Mouse (Mus musculus) cerebellum, postnatal 25 days (tissue): Measurements from ENCODE around the gene Ercc4.
"Not testable (repeated sequence)": the region's sequence is repeated elsewhere in the genome, so short reads cannot be mapped to it uniquely, and the experiment has no call there.

ENCODE experiments used
- DNase-seq, 2 experiments: peaks; one replicate each; pipeline ENCODE4 v3.0.0; 2021; ENCODE audit warnings: mixed read lengths in 2 of 2

The Ercc4 gene

GRCm38 (mm10) chr16:13109156-13109989 is at the start of gene Ercc4:
Gene Ercc4 (plus strand): TSS chr16:13109684.
- DNase-seq: peak; percentile 99 to 100

- DNase-seq: no peak
Observed at GRCm38 (mm10) chr16:13061113-13061512, 48.4 kb upstream of the Ercc4 start.

DNA sequence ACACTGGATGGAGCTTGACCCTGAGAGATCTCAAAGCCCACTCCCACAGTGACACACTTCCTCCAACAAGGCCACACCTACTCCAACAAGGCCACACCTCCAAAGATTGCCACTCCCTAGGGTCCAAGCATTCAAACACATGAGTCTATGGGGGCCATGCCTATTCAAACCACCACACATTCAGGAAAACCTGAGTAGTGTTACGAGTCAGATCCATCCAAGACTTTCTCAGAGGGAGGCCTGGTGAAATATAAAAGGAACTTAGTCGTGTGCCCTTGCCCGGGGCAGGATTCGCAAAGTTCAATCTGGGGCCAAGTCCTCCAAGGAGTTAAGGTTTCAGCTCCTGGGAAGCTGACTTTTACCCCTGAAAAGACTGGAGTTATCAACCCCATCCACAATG is 35.3 kb upstream of the Ercc4 start:
- no peak for DNase-seq

GRCm38 (mm10) chr16:13080161-13080560 is 29.3 kb upstream of the Ercc4 start:
- DNase-seq: no peak

DNA sequence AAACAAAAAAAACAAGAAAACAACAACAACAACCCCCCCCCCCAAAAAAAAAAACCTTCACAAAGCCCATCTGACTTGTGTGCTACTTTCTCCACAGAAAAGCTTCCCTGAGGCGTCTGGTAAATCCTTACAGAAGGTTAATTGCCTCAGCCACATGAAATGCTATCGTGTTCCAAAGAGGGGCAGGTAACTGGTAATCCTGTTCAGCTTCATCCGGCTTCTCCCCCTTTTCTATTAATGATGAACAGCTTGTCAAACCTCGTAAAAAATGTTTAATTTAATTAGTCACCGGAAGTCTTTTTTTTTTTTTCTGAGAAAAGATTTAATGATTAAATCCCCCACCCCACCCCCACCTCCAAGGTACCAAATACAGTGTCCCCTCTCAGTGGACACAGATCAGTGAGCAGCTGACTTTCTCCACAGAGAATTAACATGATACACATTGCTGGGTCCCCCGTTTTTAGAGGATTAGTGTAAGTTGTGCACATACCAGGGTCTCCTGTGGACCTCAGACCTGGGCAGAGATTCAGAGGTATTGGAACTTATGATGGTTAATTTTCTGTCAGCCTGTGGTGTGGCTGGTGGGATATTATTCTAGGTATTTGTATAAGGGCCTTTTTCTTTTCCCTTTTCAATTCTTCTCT is 26.2 kb upstream of the Ercc4 start:
- DNase-seq: no peak

- no peak for DNase-seq
Observed at GRCm38 (mm10) chr16:13108356-13108755, 1.1 kb upstream of the Ercc4 start.

- no peak for DNase-seq
Observed at GRCm38 (mm10) chr16:13109990-13110595, 609 bp downstream of the Ercc4 start.

- DNase-seq: no peak
Observed at GRCm38 (mm10) chr16:13114821-13115220, 5.3 kb downstream of the Ercc4 start.

DNA sequence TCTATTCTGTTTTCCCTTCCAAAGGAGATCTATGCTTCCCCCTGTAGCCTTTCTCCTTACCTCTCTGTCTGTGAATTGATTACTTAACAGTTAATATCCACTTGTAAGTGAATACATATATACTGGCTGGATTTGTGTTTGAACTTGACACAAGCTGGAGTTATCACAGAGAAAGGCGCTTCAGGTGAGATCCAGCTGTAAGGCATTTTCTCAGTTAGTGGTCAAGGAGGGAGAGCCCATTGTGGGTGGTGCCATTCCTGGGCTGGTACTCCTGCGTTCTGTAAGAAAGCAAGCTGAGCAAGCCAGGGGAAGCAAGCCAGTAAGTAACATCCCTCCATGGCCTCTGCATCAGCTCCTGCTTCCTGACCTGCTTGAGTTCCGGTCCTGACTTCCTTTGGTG is 6.0 kb downstream of the Ercc4 start:
- not testable (repeated sequence) for DNase-seq

GRCm38 (mm10) chr16:13117299-13117966 is 7.9 kb downstream of the Ercc4 start:
- DNase-seq: peak; percentile 33 to 57

DNA sequence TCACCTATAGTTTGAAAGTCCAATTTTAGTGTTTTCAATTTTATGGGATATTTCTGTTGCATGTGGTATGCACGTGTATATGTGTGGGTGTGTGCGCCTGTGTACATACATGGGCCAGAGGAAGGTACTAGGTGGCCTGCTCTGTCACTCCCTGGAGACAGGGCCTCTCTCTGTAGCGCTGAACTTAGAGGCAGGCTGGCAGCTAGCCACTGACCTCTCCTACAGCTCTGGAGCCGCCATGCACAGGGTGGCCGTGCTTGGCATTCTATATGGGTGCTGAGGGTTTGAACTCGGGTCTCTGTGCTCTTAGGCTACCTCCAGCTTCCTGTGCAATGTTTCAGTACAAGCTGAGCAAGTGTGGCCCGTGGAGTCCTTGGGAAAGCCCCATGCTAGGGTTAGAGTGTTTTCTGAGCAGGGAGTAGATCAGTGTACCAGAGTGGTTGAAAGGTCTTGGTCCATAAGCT is 8.5 kb downstream of the Ercc4 start:
- DNase-seq: no peak

GRCm38 (mm10) chr16:13118754-13119294 is 9.3 kb downstream of the Ercc4 start:
- DNase-seq: no peak

DNA sequence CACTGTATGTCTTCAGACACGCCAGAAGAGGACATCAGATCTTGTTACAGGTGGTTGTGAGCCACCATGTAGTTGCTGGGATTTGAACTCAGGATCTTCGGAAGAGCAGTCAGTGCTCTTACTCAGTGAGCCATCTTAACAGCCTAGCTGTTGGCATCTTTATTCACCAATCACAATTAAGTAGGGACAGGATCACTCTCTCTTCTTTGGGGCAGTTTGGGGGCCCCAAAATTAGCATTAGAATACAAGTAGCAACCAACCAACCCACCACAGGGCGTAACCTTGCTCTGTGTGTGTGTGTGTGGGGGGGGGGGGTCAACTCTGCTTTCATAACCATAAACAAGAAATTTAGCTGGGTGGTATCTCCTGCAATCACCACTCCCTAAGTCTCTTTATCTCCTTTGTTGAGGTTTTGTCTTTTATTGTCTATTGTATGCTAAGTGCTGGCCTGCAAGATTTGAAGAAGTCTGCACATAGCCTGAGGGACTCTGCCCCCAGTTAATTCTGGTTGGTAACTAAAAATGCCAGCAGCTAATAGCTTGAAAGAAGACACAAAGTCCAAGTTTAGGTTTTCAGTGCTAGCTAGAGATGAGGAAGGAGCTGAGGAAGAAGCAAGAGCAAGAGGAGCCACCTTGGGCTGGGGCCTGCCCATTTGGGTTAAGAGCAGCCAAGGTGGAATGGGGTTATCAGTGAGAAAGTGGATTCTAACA is 10.3 kb downstream of the Ercc4 start:
- DNase-seq: no peak

DNA sequence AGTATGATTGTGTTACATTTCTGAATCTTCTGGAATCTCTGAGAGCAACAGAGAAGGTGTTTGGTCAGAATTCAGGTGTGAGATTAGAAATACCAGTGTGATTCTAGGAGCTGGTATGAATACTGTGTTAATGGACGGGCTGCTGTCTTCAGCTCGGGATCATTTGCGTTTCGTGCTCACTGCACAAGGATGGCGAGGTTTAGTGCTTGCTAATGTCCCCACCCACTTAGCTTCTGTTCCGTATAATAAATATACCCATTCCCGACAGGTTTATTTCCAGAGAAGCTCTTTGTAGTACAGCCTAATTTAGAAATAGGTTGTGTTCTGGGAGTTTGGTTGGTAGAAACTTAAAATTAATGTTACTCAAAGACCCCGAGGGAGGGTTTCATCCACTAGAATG is 15.9 kb downstream of the Ercc4 start:
- DNase-seq: no peak

DNA sequence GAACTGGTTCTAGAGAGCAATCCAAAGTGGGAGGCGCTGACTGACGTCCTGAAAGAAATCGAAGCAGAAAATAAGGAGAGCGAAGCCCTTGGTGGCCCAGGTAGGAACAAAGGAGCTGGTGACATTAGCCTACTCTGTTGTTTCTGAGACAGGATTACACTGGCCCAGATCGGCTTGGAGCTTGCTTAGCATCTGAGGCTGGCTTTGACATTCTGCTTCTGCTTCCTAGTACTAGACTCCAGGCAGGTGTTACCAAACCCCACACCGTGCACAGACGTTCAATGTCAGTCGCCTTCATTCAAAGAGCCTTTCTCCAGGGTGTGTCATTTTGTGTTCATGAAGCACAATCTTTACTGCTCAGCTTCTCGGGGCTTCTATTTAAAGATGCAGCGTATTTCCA is 18.1 kb downstream of the Ercc4 start:
- no peak for DNase-seq

DNA sequence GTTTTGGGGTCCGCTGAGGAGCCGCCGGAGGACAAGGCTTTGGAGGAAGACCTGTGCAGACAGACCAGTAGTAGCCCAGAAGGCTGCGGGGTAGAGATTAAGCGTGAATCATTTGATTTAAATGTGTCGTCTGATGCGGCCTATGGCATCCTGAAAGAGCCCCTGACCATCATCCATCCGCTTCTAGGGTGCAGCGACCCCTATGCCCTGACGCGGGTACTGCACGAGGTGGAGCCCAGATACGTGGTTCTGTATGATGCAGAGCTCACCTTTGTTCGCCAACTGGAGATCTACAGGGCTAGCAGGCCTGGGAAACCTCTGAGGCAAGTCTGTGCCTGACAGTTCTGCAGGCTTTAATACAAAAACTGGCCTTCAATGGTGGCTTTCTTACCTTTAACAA is 20.9 kb downstream of the Ercc4 start:
- peak; percentile 30 to 62 for DNase-seq

DNA sequence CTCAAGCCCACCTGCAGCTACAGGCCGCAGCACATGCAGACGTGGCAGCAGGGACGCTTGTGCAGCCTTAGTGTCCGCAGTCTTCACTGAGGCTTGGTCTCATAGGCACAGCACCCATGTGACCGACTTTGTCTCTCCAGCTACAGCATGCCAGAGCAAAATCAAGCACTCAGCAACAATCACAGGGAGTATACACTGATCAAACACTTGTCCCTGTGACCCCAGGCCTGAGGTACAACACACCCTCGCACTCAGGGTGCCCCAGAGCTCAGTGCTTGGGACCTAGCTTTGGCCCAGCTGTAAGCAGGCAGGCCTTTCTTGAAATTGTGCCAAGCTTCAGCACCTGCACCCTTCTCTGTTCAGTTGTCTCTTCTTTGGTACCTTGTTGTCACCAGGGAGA is 31.7 kb downstream of the Ercc4 start:
- DNase-seq: no peak

DNA sequence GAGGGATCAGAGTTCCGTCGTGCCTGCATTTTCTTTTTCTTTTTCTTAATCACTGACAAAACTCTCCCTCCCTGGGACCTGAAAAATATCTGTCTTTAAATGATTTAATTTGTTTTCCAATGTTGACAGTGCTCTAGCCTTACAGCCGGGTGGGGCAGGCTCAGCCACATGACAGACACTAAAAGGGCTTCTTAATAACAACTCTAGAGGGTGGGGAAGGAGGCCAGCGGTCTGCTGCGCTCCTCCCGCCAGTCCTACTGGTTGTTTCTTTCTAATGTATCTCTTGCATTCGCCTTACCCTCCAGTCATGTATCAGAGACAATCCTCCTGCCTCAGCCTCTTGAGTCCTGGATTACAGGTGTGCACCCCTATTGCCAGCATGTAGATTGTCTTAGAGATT is 34.4 kb downstream of the Ercc4 start:
- no peak for DNase-seq

GRCm38 (mm10) chr16:13144682-13145410 is 35.4 kb downstream of the Ercc4 start:
- peak in 1 of 2 experiments; percentile 29 for DNase-seq

GRCm38 (mm10) chr16:13146231-13146630 is 36.7 kb downstream of the Ercc4 start:
- no peak for DNase-seq

- no peak for DNase-seq
Observed at GRCm38 (mm10) chr16:13147810-13148555, 38.5 kb downstream of the Ercc4 start.
